Mouse (Mus musculus) intestine, postnatal 0 days (tissue): ENCODE measurements around the gene Lrrc61. TPM values are rescaled to one million over a fixed set of nuclear protein-coding genes. Genes with fewer than 3 reads are reported as not detected.
A peak's percentile ranks its signal among the peaks of the same experiment; 100 is the strongest.

Source experiments
- ATAC-seq: fragments of 200-750 bp; cut with Nextera tagmentation; 2 replicates; pipeline ENCODE4 v1.8.0; 2017; ENCODE audit warnings: mild to moderate bottlenecking, moderate TSS enrichment, moderate library complexity
- H3K27ac ChIP-seq: fragments of 300-500 bp; sonication (generic); 2 replicates; pipeline ENCODE4 v1.5.1; 2014; ENCODE audit warnings: mild to moderate bottlenecking, low read depth, low read length, moderate library complexity
- H3K27me3 ChIP-seq: fragments of 300-500 bp; sonication (generic); replicated peaks from 2 replicates; pipeline ENCODE4 v1.6.1; 2014; ENCODE audit warnings: low read length, mixed read lengths; ENCODE audit not compliant: control insufficient read depth, insufficient read depth
- H3K36me3 ChIP-seq: fragments of 300-500 bp; sonication (generic); 2 replicates; pipeline ENCODE4 v1.6.1; 2014; ENCODE audit warnings: mild to moderate bottlenecking, moderate library complexity; ENCODE audit not compliant: control insufficient read depth, insufficient read depth
- H3K4me1 ChIP-seq: fragments of 300-500 bp; sonication (generic); replicated peaks from 2 replicates; pipeline ENCODE4 v1.6.1; 2014; ENCODE audit warnings: antibody characterized with exemption, low read length, mixed read lengths; ENCODE audit not compliant: control insufficient read depth, insufficient read depth
- H3K4me2 ChIP-seq: fragments of 300-500 bp; sonication (generic); replicated peaks from 2 replicates; pipeline ENCODE4 v1.6.1; 2014; ENCODE audit warnings: low read depth, mild to moderate bottlenecking, moderate library complexity
- H3K4me3 ChIP-seq: fragments of 300-500 bp; sonication (generic); 2 replicates; pipeline ENCODE4 v1.5.1; 2014; ENCODE audit warnings: low read depth, low read length
- H3K9ac ChIP-seq: fragments of 300-500 bp; sonication (generic); 2 replicates; pipeline ENCODE4 v1.6.1; 2014; ENCODE audit warnings: mild to moderate bottlenecking, low read depth, low read length
- H3K9me3 ChIP-seq: fragments of 300-500 bp; sonication (generic); 2 replicates; pipeline ENCODE4 v1.6.1; 2016; ENCODE audit warnings: mixed run types; ENCODE audit not compliant: control insufficient read depth
- CTCF ChIP-seq: sonication (generic); IDR thresholded peaks from 2 replicates; pipeline ENCODE4 v1.5.1; 2016; ENCODE audit warnings: low read depth, mild to moderate bottlenecking, control low read depth, antibody characterized with exemption, moderate library complexity
- WGBS: fragments of 180-500 bp; shearing (Covaris S2); extraction: QIAGEN DNeasy Blood & Tissue Kit; methylation state at CpG from one replicate; pipeline ENCODE4 v1.1.7; 2014; 5-methylcytosine and 5-hydroxymethylcytosine counted together
- polyA plus RNA-seq: library from polyadenylated mRNA; unstranded; fragments of >200 nt; fragmentation: Nextera tagmentation; extraction: Ambion mirVana; gene quantifications from 2 replicates; pipeline ENCODE4 v1.2.1, GENCODE M21; 2015

The Lrrc61 gene
- polyA plus RNA-seq, 1 experiment from 2014 or later: 7.6 TPM

DNA sequence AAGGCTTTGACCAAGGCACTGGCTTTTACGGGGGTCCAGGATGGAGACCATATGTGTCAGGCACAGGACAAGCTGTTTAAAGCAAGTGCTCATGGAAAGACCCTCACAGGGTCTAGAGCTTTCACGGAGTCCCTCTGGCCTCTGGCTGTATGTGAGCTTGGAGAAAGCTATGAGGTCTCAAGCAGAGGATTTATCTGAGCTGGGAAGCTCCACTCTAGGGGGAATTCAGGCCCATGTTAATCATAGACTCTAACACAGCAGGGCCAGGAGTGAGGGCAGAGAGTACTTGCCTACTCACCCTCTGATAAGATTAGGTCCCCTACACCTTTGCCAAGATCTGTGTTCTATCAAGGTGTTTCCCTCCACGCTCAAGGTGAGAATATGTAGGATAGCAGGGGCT, 12.0 kb upstream of the Lrrc61 start:
- 85% methylated on average over 3 of the region's 3 CpGs for WGBS
- Histone ChIP-seq H3K4me3 (no peak overlapping the region), H3K4me2 (no peak overlapping the region), H3K27me3 (no peaks in the 10 kb centered on the region), H3K4me1 (peaks cover 9% of the 10 kb centered on the region), H3K9me3 (no peaks in the 10 kb centered on the region), H3K27ac (no peak overlapping the region), H3K36me3 (no peaks in the 10 kb centered on the region), H3K9ac (no peak overlapping the region)
- no peak for ATAC-seq
- TF ChIP-seq CTCF: no peak

DNA sequence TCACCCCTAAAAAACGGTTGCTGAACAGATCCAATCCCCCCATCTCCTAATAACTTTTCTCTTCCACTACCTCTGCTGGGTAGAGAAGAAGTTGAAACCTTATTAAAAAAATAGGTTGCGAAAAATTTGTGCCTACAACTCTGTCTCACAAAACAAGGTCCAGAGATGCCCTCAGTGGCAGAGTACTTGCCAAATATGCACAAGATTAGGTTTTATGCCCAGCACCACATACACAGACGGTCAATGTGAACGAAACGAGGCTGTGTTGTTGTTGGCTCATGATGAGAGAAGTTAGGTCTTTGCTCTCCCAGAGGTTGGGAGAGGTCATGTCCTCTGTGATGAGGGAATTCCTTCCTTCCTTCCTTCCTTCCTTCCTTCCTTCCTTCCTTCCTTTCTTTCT, 9.3 kb upstream of the Lrrc61 start:
- H3K4me1 ChIP-seq: peaks cover 7% of the 10 kb centered on the region
- H3K4me3 ChIP-seq: no peak overlapping the region
- H3K9me3 ChIP-seq: no peaks in the 10 kb centered on the region
- no peak overlapping the region for H3K27ac ChIP-seq
- no peaks in the 10 kb centered on the region for H3K36me3 ChIP-seq
- H3K9ac ChIP-seq: no peak overlapping the region
- WGBS: 74% methylated on average over 5 of the region's 5 CpGs
- H3K4me2 ChIP-seq: no peak overlapping the region
- ATAC-seq: no peak
- TF ChIP-seq CTCF: no peak
- H3K27me3 ChIP-seq: no peaks in the 10 kb centered on the region

DNA sequence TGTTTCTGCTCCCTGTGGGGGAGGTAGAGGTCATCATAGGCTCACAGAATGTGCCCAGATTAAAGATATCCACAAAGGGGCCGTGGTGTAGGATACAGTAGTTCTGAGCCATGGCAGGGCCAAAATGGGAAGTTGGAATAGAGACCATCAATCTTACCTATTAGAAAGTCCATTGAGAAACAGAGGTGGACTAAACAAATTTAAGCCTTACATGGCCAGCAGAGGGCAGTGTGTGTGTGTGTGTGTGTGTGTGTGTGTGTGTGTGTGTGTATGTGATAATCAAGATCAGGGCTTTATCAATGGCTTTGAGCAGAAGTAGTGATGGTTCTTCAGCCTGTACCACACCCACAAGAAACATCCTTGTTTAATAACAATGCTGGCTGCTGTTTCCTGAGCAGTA, 8.3 kb upstream of the Lrrc61 start:
- Histone ChIP-seq H3K27ac (no peak overlapping the region), H3K36me3 (no peaks in the 10 kb centered on the region), H3K9me3 (no peaks in the 10 kb centered on the region), H3K4me3 (no peak overlapping the region), H3K9ac (no peak overlapping the region), H3K4me2 (no peak overlapping the region), H3K4me1 (peaks cover 7% of the 10 kb centered on the region), H3K27me3 (no peaks in the 10 kb centered on the region)
- ATAC-seq: no peak
- peak; percentile 81 for TF ChIP-seq CTCF
- WGBS: 72% methylated on average over 1 of the region's 1 CpGs

DNA sequence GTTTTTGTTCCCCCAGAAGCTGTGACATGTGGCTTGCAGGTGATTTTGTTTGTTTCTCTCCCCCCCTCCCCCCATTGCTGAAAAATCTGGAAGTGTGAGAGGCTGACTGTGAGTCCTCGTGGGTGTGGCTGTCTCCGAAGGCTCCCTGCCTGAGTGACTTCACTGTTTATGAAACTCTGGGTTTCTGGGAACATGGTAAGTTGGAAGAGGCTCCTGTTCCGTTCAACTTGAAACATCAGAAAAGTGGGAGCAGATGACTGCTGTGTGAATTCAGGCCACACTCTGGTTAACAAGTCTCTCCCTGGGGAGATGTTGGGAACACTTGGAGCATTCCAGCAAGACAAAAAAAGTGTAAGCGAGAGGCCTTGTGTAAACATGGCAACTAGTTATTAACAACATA, 7.7 kb upstream of the Lrrc61 start:
- H3K4me1 ChIP-seq: peaks cover 3% of the 10 kb centered on the region; the same call in 1 of the 2 replicates
- H3K4me3 ChIP-seq: no peak overlapping the region
- no peaks in the 10 kb centered on the region for H3K9me3 ChIP-seq
- no peak overlapping the region for H3K4me2 ChIP-seq
- no peak overlapping the region for H3K27ac ChIP-seq
- H3K36me3 ChIP-seq: no peaks in the 10 kb centered on the region
- H3K9ac ChIP-seq: no peak overlapping the region
- no peak for ATAC-seq
- whole genome bisulfite sequencing: 49% methylated on average over 4 of the region's 4 CpGs
- H3K27me3 ChIP-seq: no peaks in the 10 kb centered on the region
- no peak for TF ChIP-seq CTCF

DNA sequence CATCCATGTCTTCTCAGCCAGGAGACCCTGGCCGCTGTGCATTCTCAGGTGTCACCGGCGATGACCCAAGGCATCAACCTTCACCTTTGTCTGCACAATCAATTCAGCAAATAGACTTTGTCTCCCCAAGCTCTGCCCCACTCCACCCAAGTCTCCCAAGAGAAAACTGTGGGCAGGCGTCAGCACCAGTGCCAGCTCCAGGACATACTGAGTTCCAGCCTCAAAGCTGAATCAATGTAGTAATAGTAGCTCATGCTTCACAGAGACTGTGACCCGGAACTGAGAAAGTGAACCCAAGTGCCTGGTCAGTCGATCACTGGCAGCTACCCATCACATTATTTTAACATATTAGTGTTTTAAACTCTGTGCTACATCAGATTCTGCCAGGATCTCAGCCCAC, 6.3 kb upstream of the Lrrc61 start:
- H3K9me3 ChIP-seq: no peaks in the 10 kb centered on the region
- no peak overlapping the region for H3K9ac ChIP-seq
- H3K36me3 ChIP-seq: no peaks in the 10 kb centered on the region
- 71% methylated on average over 6 of the region's 6 CpGs for WGBS
- no peak for ATAC-seq
- no peaks in the 10 kb centered on the region for H3K27me3 ChIP-seq
- no peak for TF ChIP-seq CTCF
- H3K4me2 ChIP-seq: no peak overlapping the region
- H3K27ac ChIP-seq: no peak overlapping the region
- no peaks in the 10 kb centered on the region for H3K4me1 ChIP-seq
- no peak overlapping the region for H3K4me3 ChIP-seq

DNA sequence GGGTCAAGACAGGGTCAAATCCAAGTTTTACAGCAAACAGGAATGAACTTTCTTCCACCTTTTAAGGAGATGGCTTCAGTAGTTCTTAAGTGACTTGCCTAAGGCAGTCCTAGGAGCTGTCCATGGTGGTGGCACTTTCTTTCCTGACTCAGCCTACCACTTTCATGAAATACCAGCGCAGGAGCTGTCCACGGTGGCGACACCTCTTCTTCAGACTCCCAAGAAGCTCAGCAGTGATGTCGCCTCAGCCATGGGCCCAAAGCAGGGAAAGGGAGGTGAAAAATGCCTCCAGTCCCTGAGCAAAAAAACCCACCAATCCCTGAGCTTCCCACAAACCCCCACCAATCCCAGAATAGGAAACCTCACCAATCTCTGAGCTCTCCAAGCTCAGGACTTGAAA, 1.7 kb upstream of the Lrrc61 start:
- no peak for ATAC-seq
- no peaks in the 10 kb centered on the region for H3K27me3 ChIP-seq
- no peak for TF ChIP-seq CTCF
- H3K36me3 ChIP-seq: no peaks in the 10 kb centered on the region
- no peaks in the 10 kb centered on the region for H3K4me1 ChIP-seq
- WGBS: 49% methylated on average over 4 of the region's 4 CpGs
- H3K27ac ChIP-seq: no peak overlapping the region
- H3K9ac ChIP-seq: no peak overlapping the region
- no peak overlapping the region for H3K4me2 ChIP-seq
- H3K4me3 ChIP-seq: no peak overlapping the region
- H3K9me3 ChIP-seq: no peaks in the 10 kb centered on the region

DNA sequence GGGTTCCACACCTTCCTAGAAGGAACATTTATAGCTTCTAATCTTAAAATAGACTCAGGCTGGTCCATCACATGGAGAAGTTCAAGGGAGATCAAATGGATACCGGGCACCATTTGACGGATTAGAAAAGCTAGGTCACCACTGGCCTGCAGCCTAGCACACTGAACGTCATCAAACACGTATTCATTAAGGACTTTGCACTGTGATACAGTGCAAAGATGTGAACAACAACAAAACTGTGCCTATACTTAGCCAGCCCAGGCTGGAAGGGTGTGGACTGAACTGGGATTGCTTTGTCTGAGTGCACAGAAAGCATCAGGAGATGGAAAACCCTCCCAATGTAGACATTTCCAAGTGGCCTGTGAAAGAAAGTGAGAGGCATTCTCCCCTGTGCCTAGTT, 777 bp upstream of the Lrrc61 start:
- H3K27me3 ChIP-seq: no peaks in the 10 kb centered on the region
- no peaks in the 10 kb centered on the region for H3K36me3 ChIP-seq
- peak overlapping the region; percentile 68; the same call in 1 of the 2 replicates for H3K4me2 ChIP-seq
- WGBS: 71% methylated on average over 4 of the region's 4 CpGs
- H3K27ac ChIP-seq: 0 out of 2 replicates have a peak overlapping the region, but pooled peaks have one; percentile 76
- no peaks in the 10 kb centered on the region for H3K9me3 ChIP-seq
- H3K4me3 ChIP-seq: peak overlapping the region; percentile 51; the same call in 1 of the 2 replicates
- TF ChIP-seq CTCF: no peak
- no peak for ATAC-seq
- 0 out of 2 replicates have a peak, but pooled peaks cover under 1% of the 10 kb centered on the region for H3K4me1 ChIP-seq
- 0 out of 2 replicates have a peak overlapping the region, but pooled peaks have one; percentile 48 for H3K9ac ChIP-seq
